Mouse (Mus musculus) heart, postnatal 0 days (tissue): ENCODE results near the gene Tacr2.

Experiments used
- CTCF ChIP-seq: IDR thresholded peaks from 2 replicates; pipeline ENCODE4 v1.5.1; 2016; ENCODE audit warnings: antibody characterized with exemption, control low read depth, low read depth
- EP300 ChIP-seq: IDR thresholded peaks from 2 replicates; pipeline ENCODE4 v1.6.1; 2016; ENCODE audit warnings: antibody characterized with exemption, low read depth

- TF ChIP-seq CTCF (no peak), EP300 (no peak)
Observed at GRCm38 (mm10) chr10:62277499-62278293, 25.5 kb downstream of the Tacr2 start.
